Mouse (Mus musculus): Measurements from ENCODE around the gene Ets2.
"Not testable (repeated sequence)": the region's sequence is repeated elsewhere in the genome, so short reads cannot be mapped to it uniquely, and the experiment has no call there.

Gene Ets2

GRCm38 (mm10) chr16:95702562-95703545 is 979 bp downstream of the Ets2 start:
- DNase-seq: no peak

DNA sequence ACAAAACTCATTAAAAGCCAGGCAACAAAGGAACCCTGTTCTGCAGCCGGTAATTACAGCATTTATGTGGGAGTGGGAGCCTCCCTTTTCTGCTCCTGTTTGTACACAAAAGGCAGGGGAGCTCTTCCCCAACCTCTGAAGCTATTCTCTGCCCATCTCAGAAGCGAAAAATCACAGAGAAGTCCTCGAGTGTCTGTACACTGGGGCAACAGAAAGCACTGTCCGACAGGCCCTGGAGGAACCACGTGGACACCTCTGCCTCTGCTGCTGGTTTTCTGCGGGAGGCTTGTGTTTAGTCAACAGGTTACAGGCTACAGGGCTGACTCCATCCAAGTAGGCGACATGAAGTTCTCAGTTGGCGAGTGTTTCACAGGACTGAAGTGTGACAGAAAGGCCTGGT is 2.1 kb downstream of the Ets2 start:
- no peak for DNase-seq

- no peak for DNase-seq
Measured at GRCm38 (mm10) chr16:95704662-95705330, 2.9 kb downstream of the Ets2 start.

GRCm38 (mm10) chr16:95705771-95706170 is 3.9 kb downstream of the Ets2 start:
- DNase-seq: no peak

- DNase-seq: no peak
Measured at GRCm38 (mm10) chr16:95708211-95709004, 6.5 kb downstream of the Ets2 start.

GRCm38 (mm10) chr16:95709175-95709574 is 7.3 kb downstream of the Ets2 start:
- no peak for DNase-seq

DNA sequence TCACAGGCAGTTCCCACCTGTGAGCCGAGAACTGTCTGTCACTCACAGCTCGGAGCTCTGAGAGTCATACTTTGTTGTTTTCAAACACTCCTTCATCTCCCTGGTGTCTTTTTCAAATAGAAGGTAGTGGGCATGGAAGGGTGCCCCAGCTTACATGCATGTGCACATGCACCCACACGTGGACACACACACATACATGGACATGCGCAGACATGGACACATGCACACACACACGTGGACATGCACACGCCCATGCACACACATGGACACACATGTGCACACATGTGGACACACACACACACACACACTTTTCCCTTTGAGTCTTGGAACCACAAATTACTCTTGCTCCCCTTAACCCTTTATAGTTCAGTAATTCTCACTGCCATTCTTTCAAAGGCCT is 8.3 kb downstream of the Ets2 start:
- no peak for DNase-seq

GRCm38 (mm10) chr16:95712121-95712520 is 10.2 kb downstream of the Ets2 start:
- no peak for DNase-seq

DNA sequence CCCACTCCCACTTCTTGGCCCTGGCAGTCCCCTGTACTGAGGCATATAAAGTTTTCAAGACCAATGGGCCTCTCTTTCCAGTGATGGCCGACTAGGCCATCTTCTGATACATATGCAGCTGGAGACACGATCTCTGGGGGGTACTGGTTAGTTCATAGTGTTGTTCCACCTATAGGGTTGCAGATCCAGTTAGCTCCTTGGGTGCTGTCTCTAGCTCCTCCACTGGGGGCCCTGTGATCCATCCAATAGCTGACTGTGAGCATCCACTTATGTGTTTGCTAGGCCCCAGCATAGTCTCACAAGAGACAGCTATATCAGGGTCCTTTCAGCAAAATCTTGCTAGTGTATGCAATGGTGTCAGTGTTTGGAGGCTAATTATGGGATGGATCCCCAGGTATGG is 11.2 kb downstream of the Ets2 start:
- not testable (repeated sequence) for DNase-seq

DNA sequence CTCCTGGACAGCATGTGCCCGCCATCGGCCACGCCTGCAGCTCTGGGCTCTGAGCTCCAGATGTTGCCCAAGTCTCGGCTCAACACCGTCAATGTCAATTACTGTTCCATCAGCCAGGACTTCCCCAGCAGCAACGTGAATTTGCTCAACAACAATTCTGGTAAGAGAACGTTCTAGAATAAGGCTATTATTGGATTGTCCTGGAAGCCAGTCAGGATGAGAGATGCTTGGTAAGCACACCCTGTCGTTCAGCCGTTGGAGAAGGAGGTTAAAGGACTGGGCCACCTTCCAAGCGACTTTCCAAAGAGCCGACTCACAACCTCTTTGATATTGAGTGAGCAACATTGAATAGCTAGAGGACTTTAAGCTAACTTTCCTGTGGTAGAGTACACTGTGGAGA is 13.2 kb downstream of the Ets2 start:
- DNase-seq: no peak

DNA sequence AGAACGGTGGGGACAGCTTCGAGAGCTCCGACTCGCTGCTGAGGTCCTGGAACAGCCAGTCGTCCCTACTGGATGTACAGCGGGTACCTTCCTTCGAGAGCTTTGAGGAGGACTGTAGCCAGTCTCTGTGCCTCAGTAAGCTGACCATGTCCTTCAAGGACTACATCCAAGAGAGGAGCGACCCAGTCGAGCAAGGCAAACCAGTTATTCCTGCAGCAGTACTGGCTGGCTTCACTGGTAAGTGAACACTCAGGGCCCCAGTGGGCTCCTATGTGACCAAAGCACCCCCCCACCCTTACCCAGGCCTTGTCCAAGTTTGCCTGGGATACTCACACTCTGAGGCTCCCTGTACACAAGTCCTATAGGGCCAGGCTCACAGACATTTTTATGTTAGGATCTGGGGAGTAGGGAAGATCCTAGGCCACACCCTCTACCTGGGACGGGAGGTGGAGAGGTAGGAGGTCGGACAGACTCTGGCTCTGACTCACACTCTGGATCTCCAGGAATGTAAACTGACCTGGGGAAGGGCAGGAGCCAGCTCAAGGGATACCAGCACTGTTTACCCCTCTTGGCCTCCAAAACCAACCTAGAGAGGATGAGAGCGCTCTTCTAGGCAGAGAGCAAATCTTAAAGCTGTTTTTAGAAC is 14.3 kb downstream of the Ets2 start:
- DNase-seq: no peak

- DNase-seq: no peak
Measured at GRCm38 (mm10) chr16:95717631-95718030, 15.8 kb downstream of the Ets2 start.

GRCm38 (mm10) chr16:95718119-95718518 is 16.2 kb downstream of the Ets2 start:
- no peak for DNase-seq

GRCm38 (mm10) chr16:95720532-95720931 is 18.7 kb downstream of the Ets2 start:
- DNase-seq: no peak

DNA sequence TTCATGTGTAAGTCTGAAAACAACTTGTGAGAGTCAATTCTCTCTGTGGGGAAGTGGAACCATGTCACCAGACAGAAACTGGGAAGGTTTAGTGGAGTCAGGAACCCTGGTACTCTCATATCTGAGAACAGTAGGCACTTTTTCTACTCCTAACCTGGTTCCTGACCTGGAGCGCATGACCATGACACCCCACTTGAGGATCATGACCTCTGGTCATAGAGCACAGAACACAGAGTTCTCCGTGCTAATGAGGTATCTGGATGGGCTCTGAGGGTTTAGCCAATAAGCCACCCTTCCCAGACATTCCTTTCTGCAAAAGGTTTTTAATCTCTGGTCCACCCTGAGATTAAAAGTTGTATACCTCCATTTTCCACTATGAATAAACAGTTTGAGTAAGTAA is 22.4 kb downstream of the Ets2 start:
- no peak for DNase-seq

DNA sequence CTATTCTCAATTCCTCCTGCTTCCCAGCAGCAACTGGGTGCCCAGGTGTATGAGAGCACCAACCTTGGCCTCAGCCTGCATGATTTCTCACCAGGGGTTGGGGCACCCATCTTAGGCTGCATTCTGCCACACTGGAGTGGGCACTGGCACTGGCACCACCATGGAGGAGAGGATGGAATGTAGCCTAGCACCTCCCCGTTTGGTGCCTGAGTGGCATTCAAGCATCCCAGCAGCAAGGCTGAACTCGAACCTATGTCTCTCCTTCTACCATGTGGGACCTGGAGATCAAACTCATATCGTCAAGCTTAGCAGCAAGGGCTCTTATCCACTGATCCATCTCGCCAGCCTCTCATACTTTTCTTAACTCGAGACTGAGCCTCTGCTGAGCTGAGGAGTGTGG is 22.9 kb downstream of the Ets2 start:
- no peak for DNase-seq

DNA sequence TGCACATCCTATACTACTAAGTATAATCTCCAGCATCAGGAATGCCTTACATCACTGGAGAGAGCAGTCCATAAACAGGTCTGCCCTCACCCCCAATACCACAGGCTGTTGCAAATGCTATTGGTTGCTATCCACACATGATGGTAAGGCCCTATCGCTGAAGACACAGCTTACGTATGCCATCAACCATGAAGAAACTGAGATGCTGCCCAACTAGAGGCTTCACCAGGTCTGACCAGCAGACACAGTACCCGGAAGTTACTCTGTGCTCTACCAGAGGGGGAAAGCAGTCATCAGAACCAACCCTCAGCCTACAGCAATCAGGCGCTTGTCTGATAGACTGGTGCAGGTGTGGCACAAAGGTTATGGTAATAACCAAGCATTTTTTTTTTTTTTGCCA is 24.9 kb downstream of the Ets2 start:
- DNase-seq: no peak

DNA sequence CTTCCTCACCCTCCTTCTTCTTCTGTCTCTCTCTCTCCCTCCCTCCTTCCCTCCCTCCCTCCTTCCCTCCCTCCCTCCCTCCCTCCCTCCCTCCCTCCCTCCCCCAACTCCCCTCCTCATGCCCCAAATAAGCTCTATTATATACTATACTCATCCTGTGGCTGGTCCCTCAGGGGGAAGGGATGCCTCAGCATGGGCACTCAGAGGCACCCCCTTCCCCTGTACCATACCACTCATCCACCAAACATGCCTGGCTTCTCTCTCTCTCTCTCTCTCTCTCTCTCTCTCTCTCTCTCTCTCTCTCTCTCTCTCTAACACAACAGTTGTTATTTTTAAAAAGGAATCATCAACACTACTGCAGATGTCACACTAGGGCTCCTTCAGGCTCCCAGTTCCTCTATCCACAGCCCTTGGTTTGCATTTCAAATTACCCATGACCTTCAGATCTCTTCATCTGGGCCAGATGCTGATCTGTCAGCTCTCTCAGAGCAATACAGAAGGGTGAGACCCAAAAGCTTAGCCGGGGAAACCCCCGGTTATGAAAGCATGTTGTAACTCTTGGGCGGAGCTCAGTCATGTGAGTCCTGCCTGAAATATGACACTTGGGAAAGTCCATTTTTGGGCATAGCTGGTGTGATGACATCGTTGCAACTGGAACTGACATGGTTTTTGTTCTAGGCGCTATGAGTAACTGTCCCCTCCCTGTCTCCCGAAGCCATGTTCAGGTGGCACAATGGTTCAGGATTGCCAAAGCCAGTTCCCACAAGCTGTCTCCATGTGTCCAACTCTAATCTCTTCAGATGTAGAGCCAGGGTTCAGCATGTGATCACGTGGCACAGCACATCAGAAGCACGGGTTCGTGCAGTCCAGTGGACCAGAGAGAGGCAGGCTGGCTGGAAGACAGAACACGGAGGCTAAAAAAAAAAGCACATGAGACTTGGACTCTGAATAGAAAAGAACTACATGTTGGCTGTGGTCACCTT is 26.9 kb downstream of the Ets2 start:
- no peak for DNase-seq

DNA sequence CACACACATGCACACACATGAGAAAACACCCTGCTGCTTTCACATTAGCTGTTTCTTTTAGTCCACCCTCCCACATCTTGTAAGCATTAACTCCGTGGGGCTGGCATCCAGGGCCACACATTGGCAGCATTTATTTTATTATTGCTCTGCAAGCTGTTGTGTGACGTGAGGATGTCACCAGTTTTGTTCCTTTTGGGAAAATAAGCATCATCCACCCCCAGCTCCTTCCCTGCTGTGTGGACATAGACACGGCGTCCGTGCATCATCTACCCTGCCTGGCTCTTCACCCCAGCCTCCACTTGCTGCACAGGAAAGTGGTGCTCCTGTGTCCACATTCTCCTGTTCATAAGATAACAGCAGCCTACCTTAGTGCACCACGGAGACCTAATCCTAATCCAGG is 27.9 kb downstream of the Ets2 start:
- DNase-seq: no peak

- DNase-seq: no peak
Measured at GRCm38 (mm10) chr16:95734785-95735184, 32.9 kb downstream of the Ets2 start.

DNA sequence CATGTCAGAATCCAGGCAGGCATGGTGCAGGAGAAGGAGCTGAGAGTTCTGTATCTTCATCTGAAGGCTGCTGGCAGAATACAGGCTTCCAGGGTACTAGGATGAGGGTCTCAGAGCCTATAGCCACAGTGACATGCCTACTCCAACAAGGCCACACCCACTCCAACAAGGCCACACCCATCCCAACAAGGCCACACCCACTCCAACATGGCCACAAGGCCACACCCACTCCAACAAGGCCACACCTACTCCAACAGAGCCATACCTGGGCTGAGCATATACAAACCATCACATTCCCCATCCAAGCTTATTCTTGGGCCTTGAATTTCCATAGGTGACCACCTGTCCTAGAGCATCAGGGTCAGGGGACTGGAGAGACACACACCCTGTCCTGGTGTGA is 34.2 kb downstream of the Ets2 start:
- DNase-seq: no peak

GRCm38 (mm10) chr16:95736470-95736869 is 34.6 kb downstream of the Ets2 start:
- DNase-seq: no peak

Measured in right cerebral cortex, postnatal 25 days (tissue).